Mouse (Mus musculus) thymus, postnatal 4 days (tissue): ENCODE results near the gene Car4.
A peak's percentile ranks its signal among the peaks of the same experiment; 100 is the strongest.

Experiments
- DNase-seq: peaks from one replicate; pipeline ENCODE4 v3.0.0; 2021

The Car4 gene

DNA sequence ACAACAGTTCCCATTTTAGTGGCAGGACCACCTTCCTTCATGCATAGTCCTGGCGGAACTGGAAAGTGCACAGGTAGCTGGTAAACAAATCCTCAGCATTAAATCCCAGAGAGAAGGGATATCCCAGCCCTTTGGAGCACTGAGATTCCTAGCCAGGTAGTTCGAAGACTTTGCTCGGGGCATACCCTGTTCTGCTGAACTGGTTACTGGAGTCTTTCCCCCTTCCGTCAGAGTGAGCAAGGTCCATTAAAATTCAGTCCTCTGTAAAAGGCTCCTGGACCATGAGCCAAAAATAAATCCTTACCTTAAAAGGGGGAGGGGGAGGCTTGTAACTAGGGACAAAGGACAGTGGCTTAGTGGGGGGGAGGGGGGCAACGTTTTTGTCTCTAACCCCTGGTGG, 1.6 kb downstream of the Car4 start:
- DNase-seq, result no peak

DNA sequence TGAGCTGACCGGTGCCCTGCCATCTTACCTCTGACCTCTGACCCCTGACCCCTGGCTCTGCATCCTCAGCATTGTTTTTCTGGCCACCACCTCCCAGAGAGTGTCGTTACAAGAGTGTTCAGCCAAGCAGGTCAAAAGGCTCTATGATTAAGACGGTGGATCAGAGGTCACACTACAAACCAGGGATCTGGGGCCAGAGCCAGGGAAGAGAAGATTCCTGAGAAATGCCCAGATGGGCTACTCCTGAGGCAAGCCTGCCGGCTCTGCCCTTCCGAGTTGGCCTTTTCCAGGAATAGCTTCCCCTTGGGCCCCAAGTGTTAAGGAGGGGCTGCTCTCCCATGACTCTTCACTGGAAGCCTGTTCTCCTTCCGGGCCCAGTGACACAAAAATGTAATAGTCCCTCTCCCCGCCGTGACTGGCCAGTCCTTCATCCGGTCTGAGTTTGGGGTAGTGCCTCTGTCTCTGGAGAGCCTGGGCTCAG, 2.2 kb downstream of the Car4 start:
- no peak for DNase-seq

DNA sequence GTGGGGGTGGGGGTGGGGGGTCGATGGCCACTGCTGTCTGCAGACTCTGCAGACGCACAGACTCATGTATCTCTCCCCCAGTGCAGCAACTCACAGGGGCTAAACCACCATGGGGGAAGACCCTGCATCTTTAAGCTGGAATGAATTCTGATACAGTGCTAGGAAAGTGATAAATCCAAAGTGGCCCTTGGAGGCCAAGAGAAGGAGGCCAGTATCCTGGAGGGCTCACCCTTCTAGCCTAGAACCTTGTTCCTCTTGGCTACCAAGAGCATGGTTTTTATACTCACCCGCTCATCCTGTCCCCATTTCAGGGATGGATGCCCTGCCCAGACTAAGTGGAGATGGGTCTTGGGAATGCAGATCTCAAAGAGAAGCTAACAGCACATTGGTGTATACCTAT, 2.7 kb downstream of the Car4 start:
- DNase-seq, result no peak

GRCm38 (mm10) chr11:84960780-84961179, 3.2 kb downstream of the Car4 start:
- no peak for DNase-seq

GRCm38 (mm10) chr11:84961571-84961970, 4.0 kb downstream of the Car4 start:
- DNase-seq, result no peak

- no peak for DNase-seq
Observed at GRCm38 (mm10) chr11:84962536-84962935, 5.0 kb downstream of the Car4 start.

GRCm38 (mm10) chr11:84963556-84963955, 6.0 kb downstream of the Car4 start:
- no peak for DNase-seq

DNA sequence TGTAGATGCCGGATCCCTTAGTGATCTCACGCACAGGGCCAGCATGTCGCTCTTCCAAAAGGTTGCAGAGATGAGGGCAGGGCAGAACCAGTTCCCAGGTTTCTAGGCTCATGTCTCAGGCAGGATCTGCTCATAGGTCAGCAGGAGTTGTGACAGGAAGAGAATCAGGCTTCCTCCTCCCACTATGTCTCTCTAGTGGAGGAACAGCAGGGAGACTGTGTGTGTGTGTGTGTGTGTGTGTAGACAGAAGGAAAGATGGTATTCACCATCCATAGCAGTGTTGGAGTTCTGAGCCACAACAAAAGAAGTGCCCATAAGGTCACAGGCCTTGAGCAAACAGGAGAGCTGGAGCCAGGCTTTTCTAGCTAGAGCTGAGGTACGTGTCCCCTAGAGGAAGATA, 9.1 kb downstream of the Car4 start:
- no peak for DNase-seq

DNA sequence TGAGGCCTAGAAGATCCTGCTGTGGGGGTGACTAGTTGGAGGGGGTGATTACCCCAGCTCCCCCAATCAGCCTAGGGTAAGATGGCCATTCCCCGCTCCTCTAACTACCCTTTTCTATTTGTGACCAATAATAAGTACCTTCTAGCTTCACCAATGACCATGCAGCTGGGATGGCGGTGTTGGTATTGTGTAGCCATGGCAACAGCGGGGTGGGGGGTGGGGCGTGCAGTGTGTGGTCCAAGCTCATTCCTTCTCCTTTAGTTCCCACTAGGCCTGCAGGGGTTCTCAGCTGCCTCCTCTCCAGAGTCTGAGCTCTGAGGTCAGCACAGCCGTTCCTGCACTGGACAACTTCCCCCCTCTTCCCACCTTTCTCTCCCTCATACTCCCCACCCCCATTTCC, 9.5 kb downstream of the Car4 start:
- DNase-seq, result no peak

DNA sequence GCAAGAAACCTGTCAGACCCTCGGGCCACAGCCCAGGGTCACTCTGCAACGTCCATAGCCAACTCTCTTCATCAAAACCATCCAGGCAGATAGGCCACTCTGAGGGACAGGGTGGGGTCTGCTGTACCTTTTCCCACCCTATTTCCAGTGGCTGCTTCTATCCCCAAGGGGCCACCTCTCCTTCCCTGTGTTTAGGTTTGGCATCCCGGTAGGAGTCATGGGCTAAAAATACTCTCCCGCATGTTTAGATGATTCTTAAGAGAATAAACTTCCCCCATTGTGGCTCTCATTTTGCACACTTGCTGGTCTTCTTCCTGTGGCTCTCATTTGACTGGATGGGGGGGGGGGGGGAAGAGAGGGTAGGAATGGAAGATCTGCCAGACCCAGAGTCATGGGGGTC, 10.7 kb downstream of the Car4 start:
- DNase-seq, result no peak

DNA sequence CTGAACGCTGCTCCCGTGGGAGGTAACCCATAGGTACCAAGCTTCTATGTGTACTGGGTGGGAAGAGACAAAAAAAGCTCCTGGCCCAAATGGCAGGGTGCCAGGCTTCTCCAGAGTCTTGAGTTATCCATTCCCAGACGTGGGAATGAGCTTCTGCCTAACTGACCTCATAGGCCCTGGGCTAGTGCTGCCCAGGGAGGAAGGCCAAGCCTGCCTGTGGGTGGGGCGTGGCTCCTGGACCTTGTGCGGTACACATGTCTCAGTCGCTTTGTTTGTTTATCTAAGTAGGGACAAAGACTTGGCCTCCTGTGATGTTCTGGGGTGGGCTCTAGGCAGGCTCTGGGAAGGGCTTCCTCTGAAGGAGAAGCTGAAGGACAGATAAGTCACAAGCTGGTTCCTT, 11.2 kb downstream of the Car4 start:
- no peak for DNase-seq

- DNase-seq, result no peak
Observed at GRCm38 (mm10) chr11:84972067-84972466, 14.5 kb downstream of the Car4 start.

DNA sequence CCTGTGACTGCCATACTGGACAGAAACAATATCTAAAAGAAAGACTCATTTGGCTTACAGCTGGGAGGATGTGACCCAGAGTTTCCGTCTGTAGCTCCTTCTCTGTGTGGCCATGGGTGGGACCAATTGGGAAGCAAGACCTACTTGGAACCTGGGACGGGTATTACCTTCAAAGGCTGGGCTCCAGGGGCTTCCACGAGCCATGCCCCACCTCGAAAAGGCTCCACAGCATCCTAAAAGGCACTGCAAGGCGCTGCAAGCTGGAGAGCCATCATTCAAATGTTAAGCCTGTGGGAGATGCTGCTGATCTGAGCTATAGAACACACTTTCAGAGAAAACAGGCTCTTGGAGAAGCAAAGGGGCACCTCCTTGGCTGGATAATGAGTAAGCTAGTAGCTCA, 16.1 kb downstream of the Car4 start:
- DNase-seq, result no peak

GRCm38 (mm10) chr11:84974582-84974981, 17.0 kb downstream of the Car4 start:
- DNase-seq, result no peak

DNA sequence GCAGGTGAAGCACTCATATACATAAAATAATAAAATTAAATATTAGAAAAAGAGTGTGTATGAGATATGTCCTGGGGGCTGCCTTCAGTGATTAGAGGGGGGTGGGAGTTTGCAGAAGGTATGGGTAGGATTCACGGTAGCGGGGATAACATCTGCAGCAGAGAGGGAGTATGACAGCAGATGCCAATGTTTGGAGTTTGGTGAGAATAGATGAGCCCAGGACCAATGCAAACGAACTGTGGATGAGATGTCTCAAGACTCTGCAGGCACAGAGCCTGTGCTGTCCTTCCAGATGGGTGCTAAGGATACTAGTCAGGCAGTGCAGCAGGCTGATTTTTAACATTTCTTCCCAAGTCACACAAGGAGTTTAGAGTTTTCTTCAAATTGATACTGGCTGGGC, 19.1 kb downstream of the Car4 start:
- DNase-seq, result no peak

- no peak for DNase-seq
Observed at GRCm38 (mm10) chr11:84977385-84977952, 19.9 kb downstream of the Car4 start.

- peak; percentile 53 for DNase-seq
Observed at GRCm38 (mm10) chr11:84978113-84978512, 20.5 kb downstream of the Car4 start.

- DNase-seq, result no peak
Observed at GRCm38 (mm10) chr11:84979351-84979750, 21.8 kb downstream of the Car4 start.

DNA sequence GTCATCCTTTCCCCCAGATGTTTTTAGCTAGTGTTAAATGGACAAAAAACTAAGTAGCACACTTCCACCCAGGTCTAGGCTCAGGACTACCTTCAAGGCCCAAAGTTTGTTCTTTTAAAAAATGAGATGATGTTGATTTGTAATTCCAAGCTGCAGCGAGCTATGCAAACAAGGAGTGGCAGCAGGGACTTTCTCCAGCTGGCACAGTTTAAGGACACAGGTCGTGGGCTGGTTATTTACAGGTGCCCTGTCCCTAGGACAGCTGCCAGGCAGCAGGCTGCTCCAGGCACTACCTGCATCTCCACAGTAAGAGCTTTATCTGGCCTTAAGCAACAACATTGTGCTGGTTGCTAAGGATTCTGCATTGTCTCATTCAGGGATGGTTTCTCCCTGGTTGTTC, 23.1 kb downstream of the Car4 start:
- DNase-seq, result no peak

DNA sequence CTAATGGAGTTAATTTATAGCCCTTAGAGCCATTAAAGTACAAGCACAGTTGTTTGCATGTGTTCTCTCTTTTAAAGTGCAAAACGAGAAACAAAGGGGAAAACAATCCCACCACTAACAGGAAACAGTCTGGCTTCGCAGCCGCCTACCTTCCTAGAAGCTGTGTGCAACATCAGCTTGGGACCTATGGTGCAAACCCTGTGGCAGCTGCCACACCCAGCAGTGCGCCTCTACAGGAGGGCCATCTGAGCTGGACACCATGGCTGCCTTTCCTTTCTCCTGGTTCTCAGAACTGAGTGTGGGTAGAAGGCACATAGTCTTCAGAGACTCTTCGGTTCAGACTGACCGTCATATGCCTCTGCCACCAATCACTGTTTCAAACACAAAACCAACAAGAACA, 27.8 kb downstream of the Car4 start:
- DNase-seq, result no peak

DNA sequence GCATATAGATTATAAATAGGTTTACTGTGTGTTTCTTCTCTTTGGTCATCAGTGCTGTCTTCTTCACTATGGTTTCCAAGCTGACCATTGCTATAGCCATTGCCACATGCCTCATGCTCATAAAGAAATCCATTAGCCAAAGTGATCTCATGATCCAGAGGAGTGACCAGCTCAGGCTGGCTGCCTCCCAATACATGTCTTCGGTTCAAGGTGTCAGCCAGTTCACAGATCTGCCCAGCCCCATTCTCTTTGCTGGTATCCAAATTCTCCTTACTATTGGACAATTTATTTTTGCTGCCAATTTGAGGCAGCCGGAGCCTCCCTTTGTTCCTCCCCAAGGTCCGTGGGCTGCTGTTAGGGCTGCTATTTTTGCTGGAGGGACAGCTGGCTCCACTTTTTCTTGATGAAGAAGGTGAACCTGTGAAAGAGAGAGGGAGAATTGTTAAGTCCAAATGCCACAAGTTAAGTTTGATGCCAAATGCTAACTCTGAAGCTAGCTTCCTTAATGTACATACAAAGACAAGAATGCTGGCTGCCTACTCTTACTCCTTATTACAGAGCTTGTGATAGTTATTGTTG, 30.8 kb downstream of the Car4 start:
- no peak for DNase-seq

- peak; percentile 28 for DNase-seq
Observed at GRCm38 (mm10) chr11:84992996-84993395, 35.4 kb downstream of the Car4 start.

- DNase-seq, result peak; percentile 11
Observed at GRCm38 (mm10) chr11:84995241-84995640, 37.7 kb downstream of the Car4 start.

DNA sequence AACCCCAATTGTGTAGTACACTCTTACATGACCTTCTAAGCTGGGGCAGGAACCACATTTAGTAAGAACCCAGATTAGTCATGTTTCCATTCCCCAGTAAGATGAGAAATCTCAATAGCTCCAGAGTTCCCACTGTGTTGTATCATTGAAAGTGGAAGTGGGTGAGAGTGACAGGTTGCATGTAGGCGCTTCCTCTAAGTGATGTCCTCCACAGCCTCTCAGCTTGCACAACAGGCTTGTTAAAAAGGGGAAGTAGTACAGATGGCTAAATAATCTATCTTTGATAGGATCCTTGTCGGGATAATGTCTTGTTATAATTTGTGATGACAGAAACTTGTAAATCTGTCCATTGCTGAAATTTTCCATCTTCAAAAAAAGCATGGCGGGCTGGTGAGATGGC, 46.0 kb downstream of the Car4 start:
- DNase-seq, result no peak

DNA sequence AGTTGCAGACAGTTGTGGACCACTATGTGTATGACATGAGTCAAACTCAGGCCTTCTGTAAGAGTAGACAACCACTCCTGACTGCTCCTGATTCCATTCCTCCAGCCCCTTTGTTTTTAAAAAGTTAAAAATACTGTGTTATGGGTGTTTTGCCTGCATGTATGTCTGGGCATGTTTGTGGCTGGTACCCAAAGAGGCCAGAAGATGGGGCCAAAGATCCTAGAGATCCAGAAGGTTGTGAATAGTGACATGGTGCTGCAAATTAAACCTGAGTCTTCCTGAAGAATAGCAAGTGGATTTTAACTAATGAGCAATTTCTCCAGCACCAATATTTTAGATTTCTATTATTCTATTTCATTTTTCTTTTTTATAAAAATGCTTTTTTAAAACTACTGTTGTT, 55.5 kb downstream of the Car4 start:
- peak; percentile 11 for DNase-seq
